Mouse (Mus musculus): ENCODE results near the gene Ddb2.

The Ddb2 gene

GRCm38 (mm10) chr2:91236601-91237510 is at the start of gene Ddb2:
Ddb2 (minus strand) TSS chr2:91236982.
- DNase-seq (ENCODE audit: low spot score in 2 of 2), result peak; percentile 53 to 73

GRCm38 (mm10) chr2:91285885-91286505 is 49.2 kb upstream of the Ddb2 start:
- DNase-seq (ENCODE audit: low spot score in 2 of 2), result peak; percentile 69 to 73

- DNase-seq (ENCODE audit: low spot score in 2 of 2), result no peak
Observed at GRCm38 (mm10) chr2:91284375-91285199, 47.8 kb upstream of the Ddb2 start.

- DNase-seq (ENCODE audit: low spot score in 2 of 2), result no peak
Observed at GRCm38 (mm10) chr2:91283972-91284371, 47.2 kb upstream of the Ddb2 start.

- no peak for DNase-seq (ENCODE audit: low spot score in 2 of 2)
Observed at GRCm38 (mm10) chr2:91281366-91281765, 44.6 kb upstream of the Ddb2 start.

GRCm38 (mm10) chr2:91279372-91279755 is 42.6 kb upstream of the Ddb2 start:
- DNase-seq (ENCODE audit: low spot score in 2 of 2), result no peak

GRCm38 (mm10) chr2:91278749-91279371 is 42.1 kb upstream of the Ddb2 start:
- DNase-seq (ENCODE audit: low spot score in 2 of 2), result peak in 1 of 2 experiments; percentile 43

- no peak for DNase-seq (ENCODE audit: low spot score in 2 of 2)
Observed at GRCm38 (mm10) chr2:91269687-91270133, 32.9 kb upstream of the Ddb2 start.

- no peak for DNase-seq (ENCODE audit: low spot score in 2 of 2)
Observed at GRCm38 (mm10) chr2:91268706-91269105, 31.9 kb upstream of the Ddb2 start.

- DNase-seq (ENCODE audit: low spot score in 2 of 2), result no peak
Observed at GRCm38 (mm10) chr2:91268042-91268441, 31.3 kb upstream of the Ddb2 start.

GRCm38 (mm10) chr2:91264711-91265681 is 28.2 kb upstream of the Ddb2 start, which contains the start of gene Arfgap2:
Arfgap2 (plus strand) TSS chr2:91264974.
- DNase-seq (ENCODE audit: low spot score in 2 of 2), result peak; percentile 96 to 97

GRCm38 (mm10) chr2:91263692-91264660 is 27.2 kb upstream of the Ddb2 start:
- no peak for DNase-seq (ENCODE audit: low spot score in 2 of 2)

- no peak for DNase-seq (ENCODE audit: low spot score in 2 of 2)
Observed at GRCm38 (mm10) chr2:91259493-91259892, 22.7 kb upstream of the Ddb2 start.

- DNase-seq (ENCODE audit: low spot score in 2 of 2), result no peak
Observed at GRCm38 (mm10) chr2:91258830-91259229, 22.0 kb upstream of the Ddb2 start.

GRCm38 (mm10) chr2:91258054-91258453 is 21.3 kb upstream of the Ddb2 start:
- no peak for DNase-seq (ENCODE audit: low spot score in 2 of 2)

GRCm38 (mm10) chr2:91257126-91257980 is 20.6 kb upstream of the Ddb2 start:
- no peak for DNase-seq (ENCODE audit: low spot score in 2 of 2)

- peak in 1 of 2 experiments; percentile 29 for DNase-seq (ENCODE audit: low spot score in 2 of 2)
Observed at GRCm38 (mm10) chr2:91256256-91257125, 19.7 kb upstream of the Ddb2 start.

Measured in frontal cortex, postnatal 25 days (tissue).